Mouse (Mus musculus) spleen, embryonic (tissue): Measurements from ENCODE around the gene Bag3.
"Not testable (repeated sequence)": the region's sequence is repeated elsewhere in the genome, so short reads cannot be mapped to it uniquely, and the experiment has no call there.

Experiments used
- CTCF ChIA-PET: fragments of 350-600 bp; sonication (Branson Sonifier 250); formaldehyde crosslinking; loops from one replicate; lab custom pipeline; 2022; lab: Charles Lee

Gene Bag3

GRCm38 (mm10) chr7:128566311-128566710 is 42.9 kb downstream of the Bag3 start:
- CTCF ChIA-PET = interaction anchor here (0.5 to 0.7 kb wide), 4 partner anchors 8 to 549 kb away, joined by 3 read pairs; no protein-coding TSS in a partner anchor

DNA sequence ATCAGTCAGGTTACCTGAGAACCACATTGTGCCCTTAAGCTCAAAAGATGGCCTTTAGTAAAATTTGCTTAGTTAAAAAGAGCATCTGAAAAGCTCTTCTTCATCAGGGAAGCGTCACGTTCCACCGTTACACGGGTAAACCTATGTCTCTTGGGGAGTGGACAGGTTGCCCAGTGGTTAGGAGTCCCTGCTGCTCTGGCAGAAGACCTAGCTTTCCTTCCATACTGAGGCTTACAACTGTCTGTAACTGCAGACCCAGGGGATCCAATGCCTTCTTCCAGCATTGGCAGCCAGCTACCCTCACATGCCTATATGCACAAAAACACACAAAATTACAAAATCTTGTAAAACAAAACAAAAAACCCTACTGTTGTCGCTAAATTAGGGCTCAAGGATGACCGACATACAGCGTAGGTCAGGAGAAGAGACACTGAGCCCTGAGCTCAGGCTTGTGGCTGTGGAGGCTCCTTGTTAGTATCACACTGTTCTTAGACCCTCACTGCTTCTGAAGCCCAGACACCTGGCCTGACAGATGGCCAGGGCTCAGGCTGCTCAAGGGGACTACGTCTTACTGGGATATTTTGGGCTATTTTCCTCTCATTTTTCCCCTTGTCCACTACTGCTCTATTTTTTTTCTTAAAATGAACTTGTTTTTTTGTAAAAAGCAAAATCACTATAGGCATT is 44.3 kb downstream of the Bag3 start:
- CTCF ChIA-PET = interaction anchor here (0.7 kb wide), 1 partner anchor 812 kb away, joined by 16 read pairs; no protein-coding TSS in a partner anchor

- CTCF ChIA-PET = interaction anchor here (0.6 to 0.7 kb wide), 2 partner anchors 8 to 12 kb away, joined by 3 to 8 read pairs; no protein-coding TSS in a partner anchor
Observed at GRCm38 (mm10) chr7:128569429-128569828, 46.0 kb downstream of the Bag3 start.

GRCm38 (mm10) chr7:128569987-128570656 is 46.7 kb downstream of the Bag3 start:
- CTCF ChIA-PET = interaction anchor here (0.6 kb wide), 1 partner anchor 8 kb away, joined by 8 read pairs; no protein-coding TSS in a partner anchor

- CTCF ChIA-PET = not testable (repeated sequence)
Observed at GRCm38 (mm10) chr7:128570657-128571056, 47.2 kb downstream of the Bag3 start.

DNA sequence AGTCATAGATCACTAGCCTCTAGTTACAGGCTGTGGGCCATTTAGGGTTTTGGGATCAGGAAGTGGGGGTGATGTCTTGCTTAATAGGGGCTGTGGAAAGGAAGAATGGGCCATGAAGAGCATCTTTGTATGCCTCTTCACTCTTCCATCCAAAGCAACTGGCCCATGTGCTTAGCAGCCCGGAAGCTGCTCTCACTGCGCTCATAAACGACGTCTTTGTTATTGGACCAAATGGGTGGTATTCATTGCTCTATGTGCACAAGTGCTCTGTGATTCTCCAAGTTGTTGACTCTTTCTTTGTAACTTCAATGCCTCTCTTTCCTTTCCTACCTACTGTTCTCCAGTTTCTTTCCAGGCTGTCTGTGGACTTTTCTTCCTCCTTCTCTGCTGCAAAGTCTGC is 48.6 kb downstream of the Bag3 start:
- CTCF ChIA-PET = no interaction called here

DNA sequence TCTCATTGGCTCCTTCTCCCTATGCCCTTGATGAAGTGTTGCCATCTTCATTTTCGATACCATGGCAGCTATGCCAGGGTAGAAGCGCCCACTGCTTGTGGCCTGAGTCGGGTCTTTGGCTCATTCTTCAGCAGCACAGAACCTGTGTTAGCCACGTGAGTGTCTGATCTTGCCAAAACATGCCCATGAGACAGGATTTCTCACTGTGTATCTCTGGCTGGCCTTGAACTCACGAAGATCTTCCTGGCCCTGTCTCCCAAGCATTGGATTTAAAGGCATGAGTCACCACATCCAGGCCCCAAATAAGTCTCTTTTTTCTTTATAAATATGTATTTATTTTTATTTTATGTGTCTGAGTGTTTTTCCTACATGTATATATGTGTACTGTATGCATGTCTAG is 51.8 kb downstream of the Bag3 start:
- CTCF ChIA-PET = interaction anchor here (0.5 kb wide), 1 partner anchor 12 kb away, joined by 3 read pairs; no protein-coding TSS in a partner anchor

- CTCF ChIA-PET = no interaction called here
Observed at GRCm38 (mm10) chr7:128575794-128576193, 52.4 kb downstream of the Bag3 start.

DNA sequence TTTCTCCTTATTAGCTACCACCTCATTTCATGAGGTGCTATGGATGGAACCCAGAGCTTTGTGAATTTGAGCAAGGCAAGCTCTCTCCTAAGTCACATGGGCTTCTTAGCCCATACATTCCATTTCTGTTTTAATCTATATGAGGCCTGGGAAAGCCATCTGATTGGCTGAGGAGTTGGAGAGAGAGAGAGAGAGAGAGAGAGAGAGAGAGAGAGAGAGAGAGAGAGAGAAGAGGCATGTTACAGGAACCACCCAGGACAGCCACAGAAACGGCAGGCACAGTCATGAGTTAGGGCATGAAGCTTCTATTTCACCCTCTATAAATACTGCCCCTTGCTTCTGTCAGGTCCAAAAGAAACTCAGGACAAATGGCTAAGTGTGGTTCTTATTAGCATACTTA is 54.2 kb downstream of the Bag3 start:
- CTCF ChIA-PET = interaction anchor here (0.6 to 0.8 kb wide), 2 partner anchors 8 to 237 kb away, joined by 4 to 8 read pairs; no protein-coding TSS in a partner anchor

GRCm38 (mm10) chr7:128578199-128578945 is 55.0 kb downstream of the Bag3 start:
- CTCF ChIA-PET = interaction anchor here (0.6 to 0.8 kb wide), 2 partner anchors 9 to 238 kb away, joined by 4 to 8 read pairs; no protein-coding TSS in a partner anchor

- CTCF ChIA-PET = no interaction called here
Observed at GRCm38 (mm10) chr7:128579381-128579780, 56.0 kb downstream of the Bag3 start.

DNA sequence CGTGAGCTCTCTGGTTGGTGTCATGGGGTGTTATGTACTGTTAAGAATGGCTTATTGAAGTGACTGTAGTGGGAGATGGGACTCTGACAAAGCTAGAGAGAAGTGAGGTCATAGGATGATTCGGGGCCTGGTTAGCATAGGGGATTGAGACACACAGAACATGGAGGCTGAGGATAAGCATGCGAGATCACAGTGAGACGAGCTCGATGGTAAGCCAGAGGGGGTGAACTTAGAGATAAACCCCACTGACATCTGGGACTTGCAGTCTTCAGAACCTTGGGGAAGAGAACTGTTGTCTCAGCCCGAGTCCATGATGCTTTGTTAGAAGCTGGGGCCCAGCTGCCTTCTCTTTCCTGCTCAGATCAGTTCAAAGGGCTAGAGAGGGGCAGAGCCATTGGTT is 56.9 kb downstream of the Bag3 start:
- CTCF ChIA-PET = interaction anchor here (1.1 kb wide), 1 partner anchor 11 kb away, joined by 3 read pairs; no protein-coding TSS in a partner anchor

DNA sequence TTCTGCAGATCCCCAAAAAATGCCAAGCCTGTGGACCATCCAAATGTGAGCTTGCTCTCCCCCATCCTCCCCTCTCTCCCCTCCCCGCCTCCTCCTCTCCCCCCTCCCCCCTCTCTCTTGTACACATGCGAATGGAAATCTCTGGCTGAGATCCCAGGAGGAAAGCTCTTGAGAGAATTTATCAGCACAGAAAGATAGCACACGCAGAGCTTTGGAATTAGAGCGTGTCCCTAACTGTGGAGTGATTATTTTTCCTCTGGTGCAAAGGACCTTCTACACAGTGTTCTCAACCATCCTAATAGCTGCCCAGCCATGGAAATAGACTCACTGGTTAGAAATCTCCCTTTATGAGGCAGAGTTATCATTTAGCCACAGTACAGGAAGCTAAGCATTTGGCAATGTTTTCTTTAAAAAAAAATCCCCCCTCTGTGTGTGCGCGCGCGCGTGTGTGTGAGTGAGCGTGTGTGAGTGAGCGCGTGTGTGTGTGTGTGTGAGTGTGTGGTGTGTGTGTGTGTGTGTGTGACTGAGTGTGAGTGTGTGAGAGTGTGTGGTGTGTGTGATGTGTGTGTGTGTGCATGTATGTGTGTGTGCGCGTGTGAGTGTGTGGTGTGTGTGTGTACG is 58.6 kb downstream of the Bag3 start:
- CTCF ChIA-PET = no interaction called here

DNA sequence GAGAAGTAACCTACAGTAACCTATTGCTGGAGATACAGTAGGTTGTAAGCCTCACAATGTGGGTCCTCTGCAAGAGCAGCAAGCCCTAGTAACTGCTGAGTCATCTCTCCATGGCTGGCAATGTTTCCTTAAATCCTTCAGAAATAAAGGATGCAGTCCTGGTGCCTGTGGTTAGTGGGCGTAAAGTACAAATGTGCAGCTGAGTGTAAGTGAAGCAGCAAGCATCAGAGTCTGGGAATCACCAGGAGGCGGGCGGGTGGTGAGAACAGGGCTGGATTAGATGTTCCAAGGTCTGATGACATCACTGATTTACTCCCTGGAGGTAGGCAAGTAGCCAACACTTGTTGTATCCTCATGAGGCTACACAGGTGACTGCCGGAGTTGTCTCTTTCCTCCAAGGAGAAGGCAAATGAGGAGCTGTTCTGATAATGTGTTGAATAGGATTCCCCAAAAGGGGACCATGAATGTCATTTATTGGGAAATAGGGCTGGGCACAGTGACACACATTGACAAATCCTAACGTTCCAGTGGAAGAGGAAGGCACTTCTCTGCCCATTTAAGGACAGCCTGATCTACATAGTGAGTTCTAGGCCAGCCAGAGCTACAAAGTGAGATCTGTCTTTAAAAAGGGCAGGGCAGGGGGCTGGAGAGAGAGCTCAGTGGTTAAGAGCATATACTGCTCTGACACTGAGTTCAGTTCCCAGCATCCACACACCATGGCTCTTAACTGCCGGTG is 60.0 kb downstream of the Bag3 start:
- CTCF ChIA-PET = no interaction called here

GRCm38 (mm10) chr7:128587334-128587933 is 64.0 kb downstream of the Bag3 start:
- CTCF ChIA-PET = no interaction called here

- CTCF ChIA-PET = interaction anchor here (0.8 kb wide), 1 partner anchor 174 kb away, joined by 6 read pairs; no protein-coding TSS in a partner anchor
Observed at GRCm38 (mm10) chr7:128591345-128592084, 68.1 kb downstream of the Bag3 start.

- CTCF ChIA-PET = interaction anchor here (0.7 kb wide), 1 partner anchor 79 kb away, joined by 3 read pairs; no protein-coding TSS in a partner anchor
Observed at GRCm38 (mm10) chr7:128592118-128592935, 68.9 kb downstream of the Bag3 start.

GRCm38 (mm10) chr7:128592936-128593241 is 69.5 kb downstream of the Bag3 start:
- CTCF ChIA-PET = interaction anchor here (0.7 kb wide), 1 partner anchor 78 kb away, joined by 3 read pairs; no protein-coding TSS in a partner anchor

GRCm38 (mm10) chr7:128596274-128596673 is 72.9 kb downstream of the Bag3 start:
- CTCF ChIA-PET = no interaction called here
